Mouse (Mus musculus) neural tube, embryonic 11.5 days (tissue): ENCODE measurements at regions not wholly inside any gene's neighbourhood (a gene's known extent, or its start where the extent isn't known, plus 50 kb on each side); places are given as distances from the start of the nearest gene placed in this dataset.

Experiments
- ATAC-seq: fragments of 200-750 bp; cut with Nextera tagmentation; 2 replicates; pipeline ENCODE4 v1.8.0; 2017; ENCODE audit warnings: moderate number of reproducible peaks, mild to moderate bottlenecking, moderate TSS enrichment, moderate library complexity; ENCODE audit not compliant: insufficient read depth, low FRiP score, low TSS enrichment
- DNase-seq: peaks from one replicate; pipeline ENCODE4 v3.0.0-alpha.2; 2015; ENCODE audit warnings: low spot score
- H3K27ac ChIP-seq: fragments of 300-500 bp; sonication (generic); 2 replicates; pipeline ENCODE4 v1.5.1; 2014; ENCODE audit warnings: low read depth, mild to moderate bottlenecking, low read length
- H3K27me3 ChIP-seq: fragments of 300-500 bp; sonication (generic); 2 replicates; pipeline ENCODE4 v1.6.1; 2014; ENCODE audit warnings: mild to moderate bottlenecking, low read length, mixed read lengths; ENCODE audit not compliant: control insufficient read depth, insufficient read depth
- H3K36me3 ChIP-seq: fragments of 300-500 bp; sonication (generic); 2 replicates; pipeline ENCODE4 v1.6.1; 2014; ENCODE audit warnings: mild to moderate bottlenecking, low read length, moderate library complexity, mixed read lengths; ENCODE audit not compliant: control insufficient read depth, insufficient read depth
- H3K4me1 ChIP-seq: fragments of 300-500 bp; sonication (generic); 2 replicates; pipeline ENCODE4 v1.6.1; 2014; ENCODE audit warnings: low read length, mixed read lengths; ENCODE audit not compliant: control insufficient read depth, insufficient read depth
- H3K4me2 ChIP-seq: fragments of 300-500 bp; sonication (generic); 2 replicates; pipeline ENCODE4 v1.6.1; 2014; ENCODE audit warnings: low read depth, mild to moderate bottlenecking, moderate library complexity
- H3K4me3 ChIP-seq: fragments of 300-500 bp; sonication (generic); 2 replicates; pipeline ENCODE4 v1.5.1; 2014; ENCODE audit warnings: low read depth, low read length
- H3K9ac ChIP-seq: fragments of 300-500 bp; sonication (generic); 2 replicates; pipeline ENCODE4 v1.6.1; 2014; ENCODE audit warnings: mild to moderate bottlenecking, low read length
- H3K9me3 ChIP-seq: fragments of 300-500 bp; sonication (generic); 2 replicates; pipeline ENCODE4 v1.6.1; 2016; ENCODE audit warnings: low read length; ENCODE audit not compliant: control insufficient read depth
- WGBS: fragments of 180-500 bp; shearing (Covaris S2); extraction: QIAGEN DNeasy Blood & Tissue Kit; methylation state at CpG from one replicate; pipeline ENCODE4 v1.1.7; 2014; 5-methylcytosine and 5-hydroxymethylcytosine counted together

DNA sequence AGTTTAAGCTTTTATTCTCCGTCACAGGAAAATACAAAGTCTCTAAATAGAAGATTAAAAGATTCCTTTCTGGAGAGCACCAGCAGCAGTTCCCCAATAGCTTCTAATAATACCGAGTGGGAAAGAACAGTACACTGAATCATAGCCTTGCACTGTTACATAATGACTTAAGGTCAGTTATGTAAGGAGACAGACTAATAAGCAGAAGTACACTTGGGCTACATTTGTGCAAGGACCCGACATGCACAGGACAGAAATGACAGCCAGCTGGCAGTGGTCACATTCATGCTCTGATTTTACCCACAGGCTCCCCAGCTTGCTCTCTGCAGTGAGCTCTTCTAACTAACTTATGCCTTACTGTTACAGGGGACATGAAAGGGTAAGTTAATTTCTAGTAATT, 212.4 kb upstream of the Htr2a start:
- ATAC-seq: no peak
- 90% methylated on average over 3 of the region's 3 CpGs for WGBS
- H3K4me2 ChIP-seq: no peak overlapping the region
- no peaks in the 10 kb centered on the region for H3K36me3 ChIP-seq
- H3K27me3 ChIP-seq: no peaks in the 10 kb centered on the region
- H3K9ac ChIP-seq: no peak overlapping the region
- H3K4me1 ChIP-seq: no peaks in the 10 kb centered on the region
- H3K4me3 ChIP-seq: no peak overlapping the region
- H3K27ac ChIP-seq: no peak overlapping the region
- no peak for DNase-seq
- no peaks in the 10 kb centered on the region for H3K9me3 ChIP-seq

DNA sequence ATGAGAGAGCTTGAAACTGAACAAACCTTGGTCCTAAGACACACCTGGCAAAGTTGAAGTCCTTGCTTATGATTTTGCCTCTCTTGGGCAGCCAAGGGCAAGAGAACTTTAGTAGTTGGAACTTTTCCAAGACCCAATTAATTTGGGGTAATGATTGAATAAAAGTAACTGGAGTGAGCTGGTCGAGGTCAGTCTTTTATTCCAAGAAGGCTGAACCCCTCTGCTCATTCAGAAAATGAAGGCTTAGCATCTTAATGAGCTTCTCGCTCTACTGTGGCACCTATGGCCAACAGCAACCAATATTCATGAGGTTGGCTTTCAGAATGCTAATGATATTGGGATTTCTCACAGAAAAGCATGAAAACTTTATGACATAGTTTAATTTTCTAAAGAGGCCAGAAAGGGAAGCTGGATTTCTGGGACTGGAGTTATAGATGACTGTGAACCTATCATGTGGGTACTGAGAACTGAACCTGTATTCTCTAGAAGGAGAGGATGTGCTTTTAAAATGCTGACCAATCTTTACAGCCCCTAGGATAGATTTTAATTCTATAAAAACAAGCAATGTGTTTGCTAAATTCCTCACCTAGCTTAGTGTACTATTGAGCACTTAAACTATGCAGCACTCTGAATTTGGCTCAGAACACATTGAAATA, 176.5 kb upstream of the Htr2a start:
- 66% methylated on average over 2 of the region's 2 CpGs for WGBS
- H3K27ac ChIP-seq: no peak overlapping the region
- H3K36me3 ChIP-seq: no peaks in the 10 kb centered on the region
- no peaks in the 10 kb centered on the region for H3K9me3 ChIP-seq
- H3K4me3 ChIP-seq: no peak overlapping the region
- DNase-seq: no peak
- H3K4me1 ChIP-seq: no peaks in the 10 kb centered on the region
- H3K9ac ChIP-seq: no peak overlapping the region
- H3K27me3 ChIP-seq: no peaks in the 10 kb centered on the region
- ATAC-seq: no peak
- H3K4me2 ChIP-seq: no peak overlapping the region

DNA sequence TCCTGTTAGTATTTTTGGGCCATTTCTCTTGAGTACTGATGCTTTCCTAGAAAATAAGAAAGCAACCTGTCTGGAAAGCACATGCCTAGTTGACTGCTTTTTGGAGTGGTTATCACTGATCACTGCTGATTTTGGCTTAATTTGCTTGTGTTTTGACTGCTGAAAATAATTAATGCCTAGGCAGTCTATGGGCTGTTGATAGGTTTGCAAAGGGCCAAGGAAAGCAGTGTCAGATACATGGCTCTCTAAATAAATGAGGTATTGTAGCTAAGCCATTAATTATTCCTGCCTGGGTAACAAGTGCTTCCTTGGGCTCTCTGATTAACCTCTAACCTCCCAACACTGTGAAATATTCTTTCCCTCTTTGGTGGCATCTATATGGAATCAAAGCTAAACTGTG, 145.1 kb upstream of the Htr2a start:
- Histone ChIP-seq H3K4me3 (no peak overlapping the region), H3K27ac (no peak overlapping the region), H3K36me3 (no peaks in the 10 kb centered on the region), H3K4me2 (no peak overlapping the region), H3K9ac (no peak overlapping the region), H3K9me3 (no peaks in the 10 kb centered on the region), H3K4me1 (no peaks in the 10 kb centered on the region), H3K27me3 (no peaks in the 10 kb centered on the region)
- ATAC-seq (no peak), DNase-seq (no peak)

DNA sequence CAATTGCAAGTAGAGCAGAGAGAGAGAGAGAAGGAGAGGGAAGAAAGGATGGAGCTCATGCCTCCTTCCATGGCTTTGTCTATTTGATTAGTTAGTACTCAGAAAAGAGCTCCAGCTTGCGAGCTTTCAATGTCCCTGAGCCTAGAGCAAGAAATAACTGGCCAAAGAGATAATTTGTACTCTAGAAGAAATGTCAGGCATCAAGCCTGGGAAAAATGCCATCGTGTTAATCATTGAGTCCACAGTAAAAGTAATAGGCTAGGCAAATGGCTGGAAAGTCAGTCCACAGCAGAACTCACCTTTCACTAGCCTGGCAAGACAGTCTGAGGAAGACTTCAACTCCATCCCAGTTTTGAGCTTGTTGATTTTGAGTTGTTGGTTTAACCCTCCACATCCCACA, 129.1 kb upstream of the Htr2a start:
- ATAC-seq: no peak
- no peak overlapping the region for H3K4me2 ChIP-seq
- H3K27me3 ChIP-seq: no peaks in the 10 kb centered on the region
- 84% methylated on average over 2 of the region's 2 CpGs for WGBS
- no peaks in the 10 kb centered on the region for H3K36me3 ChIP-seq
- no peak overlapping the region for H3K27ac ChIP-seq
- no peak overlapping the region for H3K9ac ChIP-seq
- DNase-seq: no peak
- no peak overlapping the region for H3K4me3 ChIP-seq
- no peaks in the 10 kb centered on the region for H3K4me1 ChIP-seq
- no peaks in the 10 kb centered on the region for H3K9me3 ChIP-seq

DNA sequence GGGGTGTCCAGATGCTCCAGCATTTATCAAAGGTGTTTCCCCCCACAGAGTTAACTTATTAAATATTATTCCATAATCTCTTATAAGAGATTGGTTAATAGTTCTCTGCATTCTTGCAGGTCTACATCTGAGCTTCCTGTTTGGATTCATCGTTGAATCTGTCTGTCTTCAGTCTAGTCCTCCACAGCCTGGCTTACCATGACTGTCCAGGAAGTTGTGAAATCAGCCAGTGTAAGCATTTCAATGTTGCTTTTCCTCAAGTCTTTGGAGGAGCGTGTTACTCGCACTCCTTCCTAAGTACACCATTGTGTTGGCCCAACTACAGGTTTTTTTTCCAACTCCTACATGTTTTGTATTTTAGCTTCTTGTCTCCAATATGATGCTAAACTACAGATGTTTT, 124.2 kb upstream of the Htr2a start:
- WGBS: 83% methylated on average over 3 of the region's 3 CpGs
- DNase-seq (no peak), ATAC-seq (no peak)
- Histone ChIP-seq H3K36me3 (no peaks in the 10 kb centered on the region), H3K9me3 (no peaks in the 10 kb centered on the region), H3K27ac (no peak overlapping the region), H3K9ac (no peak overlapping the region), H3K4me1 (no peaks in the 10 kb centered on the region), H3K27me3 (no peaks in the 10 kb centered on the region), H3K4me3 (no peak overlapping the region), H3K4me2 (no peak overlapping the region)

DNA sequence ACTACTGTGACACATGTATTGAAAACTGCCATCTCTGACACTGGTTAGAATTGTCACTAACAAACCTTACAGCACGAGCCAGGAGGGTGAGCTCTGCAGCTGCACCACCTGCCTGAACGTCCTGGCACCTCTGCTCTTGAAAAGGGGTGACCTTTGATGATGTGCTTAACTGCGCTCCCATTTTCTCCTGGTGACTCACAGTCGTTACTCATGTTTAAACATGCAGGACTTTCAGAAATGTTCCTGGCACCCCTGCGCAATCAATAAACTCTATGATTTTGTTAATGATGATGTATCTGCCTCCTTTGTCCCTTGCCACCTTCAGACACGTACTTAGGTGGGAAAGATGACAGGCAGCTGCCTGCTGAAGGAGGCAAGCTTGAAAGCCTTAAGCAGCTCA, 121.1 kb upstream of the Htr2a start:
- 79% methylated on average over 6 of the region's 6 CpGs for WGBS
- H3K4me1 ChIP-seq: no peaks in the 10 kb centered on the region
- DNase-seq: no peak
- no peaks in the 10 kb centered on the region for H3K9me3 ChIP-seq
- H3K4me2 ChIP-seq: no peak overlapping the region
- H3K9ac ChIP-seq: no peak overlapping the region
- H3K27ac ChIP-seq: no peak overlapping the region
- ATAC-seq: no peak
- H3K36me3 ChIP-seq: no peaks in the 10 kb centered on the region
- no peak overlapping the region for H3K4me3 ChIP-seq
- H3K27me3 ChIP-seq: no peaks in the 10 kb centered on the region

DNA sequence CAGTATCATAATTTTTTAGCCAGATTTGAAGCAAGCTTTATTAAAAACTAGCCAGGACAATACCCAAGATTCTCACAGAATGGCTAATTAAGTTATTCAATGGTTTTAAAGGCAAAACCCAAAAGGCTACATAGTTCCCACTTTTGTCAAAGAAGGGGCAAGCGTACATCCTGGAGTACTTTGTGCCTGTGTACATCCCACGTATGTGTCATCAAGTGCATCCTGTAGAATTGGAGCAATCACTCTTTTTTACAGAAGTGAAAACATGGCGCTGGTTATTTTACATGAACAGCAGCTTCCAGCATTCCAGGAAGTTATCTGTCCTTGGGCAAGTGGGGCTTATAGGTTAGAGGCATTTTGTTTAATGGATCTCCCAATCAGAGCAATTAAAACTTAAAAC, 119.0 kb upstream of the Htr2a start:
- no peak overlapping the region for H3K9ac ChIP-seq
- 88% methylated on average over 3 of the region's 3 CpGs for WGBS
- no peak overlapping the region for H3K4me3 ChIP-seq
- no peak overlapping the region for H3K4me2 ChIP-seq
- ATAC-seq (no peak), DNase-seq (no peak)
- no peaks in the 10 kb centered on the region for H3K9me3 ChIP-seq
- H3K27ac ChIP-seq: no peak overlapping the region
- no peaks in the 10 kb centered on the region for H3K36me3 ChIP-seq
- no peaks in the 10 kb centered on the region for H3K27me3 ChIP-seq
- no peaks in the 10 kb centered on the region for H3K4me1 ChIP-seq

DNA sequence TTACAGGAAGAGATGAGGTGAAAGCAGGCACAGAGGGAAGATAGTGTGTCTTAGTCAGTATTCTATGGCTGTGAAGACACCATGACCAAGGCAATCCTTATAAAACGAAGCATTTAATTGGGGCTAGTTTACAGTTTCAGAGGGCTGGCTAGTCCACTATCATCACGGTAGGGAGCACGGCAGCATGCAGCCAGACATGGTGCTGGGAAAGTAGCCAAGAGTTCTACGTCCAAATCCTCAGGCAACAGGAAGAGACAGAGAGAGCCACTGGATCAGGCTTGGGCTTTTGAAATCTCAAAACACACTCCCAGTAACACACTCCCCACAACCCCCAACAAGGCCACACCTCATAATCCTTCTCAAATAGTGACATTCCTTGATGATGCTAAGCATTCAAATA, 113.4 kb upstream of the Htr2a start:
- no peak overlapping the region for H3K4me2 ChIP-seq
- ATAC-seq: no peak
- no peaks in the 10 kb centered on the region for H3K9me3 ChIP-seq
- DNase-seq: no peak
- H3K9ac ChIP-seq: no peak overlapping the region
- no peaks in the 10 kb centered on the region for H3K27me3 ChIP-seq
- H3K4me3 ChIP-seq: no peak overlapping the region
- 90% methylated on average over 4 of the region's 4 CpGs for WGBS
- no peaks in the 10 kb centered on the region for H3K36me3 ChIP-seq
- no peak overlapping the region for H3K27ac ChIP-seq
- no peaks in the 10 kb centered on the region for H3K4me1 ChIP-seq

DNA sequence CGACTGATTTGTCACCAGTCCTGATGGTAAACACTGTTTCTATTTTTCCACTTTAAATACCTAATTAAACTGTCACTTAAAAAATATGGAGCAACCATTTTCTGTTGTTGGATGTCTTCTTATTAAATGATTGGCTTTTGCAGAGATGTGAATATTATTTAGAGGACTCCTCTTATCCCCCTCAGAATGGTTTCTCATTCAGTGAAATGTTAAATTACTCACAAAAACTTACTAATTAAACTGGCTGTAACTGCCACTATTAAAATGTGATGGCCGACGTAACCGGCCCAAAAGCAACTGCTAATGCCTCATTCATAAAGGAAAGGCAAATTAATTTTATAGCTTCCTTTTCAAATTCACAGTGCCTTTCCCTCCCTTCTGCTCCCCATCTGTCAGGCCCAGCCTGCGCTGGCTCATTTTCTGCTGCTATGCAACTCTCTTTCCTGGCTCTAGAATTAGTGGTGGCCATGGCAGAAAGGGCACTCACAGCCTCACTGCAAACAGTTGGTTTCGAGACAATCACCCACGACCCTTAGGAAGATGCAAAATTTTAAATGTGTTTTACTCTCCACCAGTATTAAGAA, 111.2 kb upstream of the Htr2a start:
- ATAC-seq (no peak; the same call in 1 of the 2 replicates), DNase-seq (peak; percentile 11)
- no peaks in the 10 kb centered on the region for H3K27me3 ChIP-seq
- WGBS: 70% methylated on average over 7 of the region's 7 CpGs
- no peaks in the 10 kb centered on the region for H3K36me3 ChIP-seq
- no peak overlapping the region for H3K27ac ChIP-seq
- H3K4me1 ChIP-seq: no peaks in the 10 kb centered on the region
- H3K4me2 ChIP-seq: no peak overlapping the region
- H3K4me3 ChIP-seq: no peak overlapping the region
- no peak overlapping the region for H3K9ac ChIP-seq
- no peaks in the 10 kb centered on the region for H3K9me3 ChIP-seq
